Mouse (Mus musculus) CH12.LX (cell line): Measurements from ENCODE around the gene Lrrtm4. TPM values are rescaled to one million over a fixed set of nuclear protein-coding genes. Genes with fewer than 3 reads are reported as not detected.

Experiments used
- DNase-seq: peaks from one replicate; pipeline ENCODE4 v3.0.0-alpha.2; 2013; ENCODE audit errors: extremely low read depth
- H3K27ac ChIP-seq: 2 replicates; pipeline ENCODE4 v1.5.1; 2012; ENCODE audit warnings: low read depth, mild to moderate bottlenecking, control low read depth, moderate library complexity; ENCODE audit not compliant: insufficient read depth
- H3K27me3 ChIP-seq: replicated peaks from 2 replicates; pipeline ENCODE3; 2012; ENCODE audit warnings: inconsistent platforms
- H3K36me3 ChIP-seq, 2 experiments: replicated peaks in 1 of 2; 2 replicates each; pipeline versions ENCODE3 to v1.6.1; 2012; ENCODE audit warnings: inconsistent platforms in 1 of 2, low read length in 1 of 2, mild to moderate bottlenecking in 1 of 2, mixed read lengths in 1 of 2, moderate library complexity in 1 of 2; ENCODE audit not compliant: control insufficient read depth in 1 of 2, insufficient read depth in 1 of 2
- H3K4me1 ChIP-seq, 2 experiments: 2 replicates each; pipeline ENCODE4 v1.6.1; 2012; ENCODE audit warnings: inconsistent platforms in 1 of 2, moderate library complexity in 1 of 2; ENCODE audit not compliant: insufficient read depth in 2 of 2, control insufficient read depth in 1 of 2
- H3K4me2 ChIP-seq: 2 replicates; pipeline ENCODE4 v1.6.1; 2012; ENCODE audit warnings: low read depth, mild to moderate bottlenecking, control low read depth; ENCODE audit not compliant: poor library complexity, insufficient read depth, severe bottlenecking
- H3K4me3 ChIP-seq, 3 experiments: fragments of 150-350 bp in 1 of 3; sonication (generic) in 1 of 3; replicated peaks in 1 of 3; 2 replicates each; pipeline versions ENCODE3 to v1.5.1; 2011 to 2012; ENCODE audit warnings: low read depth in 2 of 3, low read length in 2 of 3, mild to moderate bottlenecking in 2 of 3, moderate library complexity in 2 of 3, control low read depth in 1 of 3, improper control_type of control experiment in 1 of 3, inconsistent platforms in 1 of 3, mixed read lengths in 1 of 3; ENCODE audit not compliant: poor library complexity in 1 of 3
- H3K79me2 ChIP-seq: replicated peaks from 2 replicates; pipeline ENCODE4 v1.6.1; 2012; ENCODE audit warnings: mild to moderate bottlenecking, moderate library complexity; ENCODE audit not compliant: control insufficient read depth, poor library complexity, insufficient read depth, severe bottlenecking; ENCODE audit errors: extremely low read depth
- H3K9ac ChIP-seq: 2 replicates; pipeline ENCODE4 v1.6.1; 2012; ENCODE audit warnings: low read depth, mild to moderate bottlenecking, control low read depth, moderate library complexity; ENCODE audit not compliant: insufficient read depth
- H3K9me3 ChIP-seq: replicated peaks from 2 replicates; pipeline ENCODE3; 2012; ENCODE audit warnings: low read length, inconsistent platforms, mixed read lengths
- BHLHE40 ChIP-seq: IDR thresholded peaks from 2 replicates; pipeline ENCODE4 v1.6.1; 2011; ENCODE audit warnings: mild to moderate bottlenecking, low read depth, low read length, improper control_type of control experiment
- CHD2 ChIP-seq: IDR thresholded peaks from 2 replicates; pipeline ENCODE4 v1.6.1; 2011; ENCODE audit warnings: low read length, improper control_type of control experiment
- E2F4 ChIP-seq: IDR thresholded peaks from 2 replicates; pipeline ENCODE4 v1.6.1; 2011; ENCODE audit warnings: low read depth, low read length, improper control_type of control experiment; ENCODE audit not compliant: insufficient replicate concordance
- ETS1 ChIP-seq: conservative IDR thresholded peaks from 2 replicates; pipeline ENCODE4 v1.6.1; 2012; ENCODE audit warnings: low read depth, mild to moderate bottlenecking, inconsistent platforms, low read length, improper control_type of control experiment, moderate library complexity
- GABPA ChIP-seq: IDR thresholded peaks from 2 replicates; pipeline ENCODE4 v1.6.1; 2012; ENCODE audit warnings: low read depth, low read length, improper control_type of control experiment, inconsistent platforms; ENCODE audit not compliant: insufficient replicate concordance
- IRF4 ChIP-seq: IDR thresholded peaks from 2 replicates; pipeline ENCODE4 v1.6.1; 2014; ENCODE audit warnings: low read depth, mild to moderate bottlenecking, inconsistent platforms, low read length, improper control_type of control experiment
- JUND ChIP-seq: conservative IDR thresholded peaks from 2 replicates; pipeline ENCODE4 v1.6.1; 2011; ENCODE audit warnings: low read depth, low read length, improper control_type of control experiment
- KAT2A ChIP-seq: IDR thresholded peaks from 2 replicates; pipeline ENCODE4 v1.6.1; 2012; ENCODE audit warnings: low read length, improper control_type of control experiment, inconsistent platforms; ENCODE audit not compliant: insufficient replicate concordance
- MAFK ChIP-seq: IDR thresholded peaks from 2 replicates; pipeline ENCODE4 v1.6.1; 2011; ENCODE audit warnings: low read length, improper control_type of control experiment; ENCODE audit not compliant: insufficient replicate concordance
- MEF2A ChIP-seq: IDR thresholded peaks from 2 replicates; pipeline ENCODE4 v1.6.1; 2014; ENCODE audit warnings: low read depth, mild to moderate bottlenecking, inconsistent platforms, low read length, improper control_type of control experiment, borderline replicate concordance
- MXI1 ChIP-seq: IDR thresholded peaks from 2 replicates; pipeline ENCODE4 v1.6.1; 2011; ENCODE audit warnings: mild to moderate bottlenecking, low read depth, low read length, improper control_type of control experiment
- MYC ChIP-seq: IDR thresholded peaks from 2 replicates; pipeline ENCODE4 v1.6.1; 2011; ENCODE audit warnings: low read depth, mild to moderate bottlenecking, improper control_type of control experiment, low read length
- NRF1 ChIP-seq: IDR thresholded peaks from 2 replicates; pipeline ENCODE4 v1.6.1; 2014; ENCODE audit warnings: low read depth, mild to moderate bottlenecking, inconsistent platforms, low read length, improper control_type of control experiment, moderate library complexity
- POLR2A ChIP-seq: IDR thresholded peaks from 2 replicates; pipeline ENCODE4 v1.6.1; 2011; ENCODE audit warnings: low read depth, mild to moderate bottlenecking, improper control_type of control experiment, low read length
- POLR2AphosphoS2 ChIP-seq: IDR thresholded peaks from 2 replicates; pipeline ENCODE4 v1.6.1; 2011; ENCODE audit warnings: low read depth, low read length, improper control_type of control experiment
- RAD21 ChIP-seq: IDR thresholded peaks from 2 replicates; pipeline ENCODE4 v1.6.1; 2011; ENCODE audit warnings: low read depth, mild to moderate bottlenecking, low read length, improper control_type of control experiment, moderate library complexity
- RCOR1 ChIP-seq: conservative IDR thresholded peaks from 2 replicates; pipeline ENCODE4 v1.6.1; 2012; ENCODE audit warnings: low read depth, mild to moderate bottlenecking, inconsistent platforms, low read length, improper control_type of control experiment
- SIN3A ChIP-seq: IDR thresholded peaks from 2 replicates; pipeline ENCODE4 v1.6.1; 2012; ENCODE audit warnings: low read length, improper control_type of control experiment, inconsistent platforms
- TBP ChIP-seq: conservative IDR thresholded peaks from 2 replicates; pipeline ENCODE4 v1.6.1; 2011; ENCODE audit warnings: low read depth, low read length, improper control_type of control experiment
- UBTF ChIP-seq: IDR thresholded peaks from 2 replicates; pipeline ENCODE4 v1.6.1; 2012; ENCODE audit warnings: low read depth, mild to moderate bottlenecking, inconsistent platforms, low read length, improper control_type of control experiment, moderate library complexity
- dilution Hi-C: fragments of 300-500 bp; cut with MboI; formaldehyde crosslinking; loops from 2 replicates; pipeline ENCODE4 v1.14.3; 2020; ENCODE audit warnings: low sequenced_read_pairs; ENCODE audit not compliant: extremely low pct_unique_long_range_greater_than_20kb, extremely low pct_ligation_motif_present
- in situ Hi-C: fragments of 300-500 bp; cut with MboI; formaldehyde crosslinking; loops from 3 replicates; pipeline ENCODE4 v1.14.3; 2019; ENCODE audit warnings: low sequenced_read_pairs, low pct_ligation_motif_present, low pct_unique_long_range_greater_than_20kb, mixed read lengths
- polyA plus RNA-seq: library from polyadenylated mRNA; unstranded; fragments of >175 nt; gene quantifications from 2 replicates; pipeline ENCODE4 v1.2.1, GENCODE M21; 2012; ENCODE audit warnings: low read depth; ENCODE audit not compliant: insufficient read length
- total RNA-seq, 2 experiments: library from RNA; depleted of rRNA; stranded (reverse); fragments of 300-350 nt in 1 of 2; fragments of >200 nt in 1 of 2; gene quantifications; 2 replicates each; pipeline ENCODE4 v1.2.3; 2012 to 2014

Lrrtm4 gene
- total and polyA plus RNA-seq, 3 experiments, result not detected

DNA sequence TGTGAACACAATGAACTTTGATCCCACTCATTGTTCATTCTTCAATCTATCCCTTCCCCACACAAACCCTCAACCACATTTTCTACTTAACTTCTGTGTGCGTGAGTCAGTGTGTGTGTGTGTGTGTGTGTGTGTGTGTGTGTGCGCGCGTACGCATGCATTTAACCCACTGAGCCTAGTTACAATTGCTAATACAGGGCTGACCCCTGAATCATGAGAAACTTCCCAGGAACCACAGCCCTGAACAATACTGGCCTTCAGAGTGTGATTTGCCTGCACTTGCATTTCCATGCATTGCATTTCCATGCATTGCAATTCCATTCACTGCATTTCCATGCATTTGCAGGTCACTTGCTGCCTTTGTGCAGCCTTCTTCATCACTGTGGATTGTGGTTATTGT, 701.8 kb downstream of the Lrrtm4 start:
- H3K36me3 ChIP-seq, result no peaks in the 10 kb centered on the region
- H3K9ac ChIP-seq, result no peak overlapping the region
- no peak for DNase-seq
- H3K27ac ChIP-seq, result no peak overlapping the region
- H3K4me2 ChIP-seq, result no peak overlapping the region
- no peak overlapping the region for H3K4me3 ChIP-seq
- dilution Hi-C loops, result no loop called here
- H3K79me2 ChIP-seq, result no peaks in the 10 kb centered on the region
- H3K27me3 ChIP-seq, result no peaks in the 10 kb centered on the region
- H3K4me1 ChIP-seq, result no peaks in the 10 kb centered on the region
- peaks cover 33% of the 10 kb centered on the region for H3K9me3 ChIP-seq
- in situ Hi-C loops, result no loop called here
- TF ChIP-seq JUND (no peak), POLR2AphosphoS2 (no peak), BHLHE40 (no peak), CHD2 (no peak), MXI1 (no peak), UBTF (no peak), SIN3A (no peak), RCOR1 (no peak), KAT2A (no peak), GABPA (no peak), MAFK (no peak), E2F4 (no peak), IRF4 (no peak), MEF2A (no peak)

DNA sequence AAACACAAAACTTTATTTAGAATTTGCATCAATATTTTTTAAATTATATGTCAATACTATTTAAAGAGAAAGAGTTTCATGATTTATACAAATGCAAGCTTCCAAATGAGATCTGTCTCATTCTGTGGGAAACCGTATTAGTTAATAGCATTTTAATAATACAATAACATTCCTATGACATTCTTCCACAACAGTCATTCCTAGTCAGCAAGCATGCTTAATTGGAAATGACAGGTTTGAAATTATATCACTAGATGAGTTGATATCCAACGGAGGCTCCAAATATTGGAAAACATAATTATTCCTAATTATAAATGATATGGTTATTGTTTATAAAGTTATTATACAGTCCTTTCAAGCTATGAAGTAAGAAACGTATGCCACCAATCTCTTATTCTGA, 714.7 kb downstream of the Lrrtm4 start:
- H3K9me3 ChIP-seq, result peaks cover 22% of the 10 kb centered on the region
- in situ Hi-C loops, result no loop called here
- no peak for DNase-seq

More for the DNA sequence above, 714.7 kb downstream of the Lrrtm4 start:
- no peak overlapping the region for H3K4me2 ChIP-seq
- dilution Hi-C loops, result no loop called here
- TF ChIP-seq TBP, result no peak
- TF ChIP-seq ETS1, result no peak
- no peak for TF ChIP-seq MYC
- no peak for TF ChIP-seq POLR2AphosphoS2
- TF ChIP-seq JUND, result no peak
- TF ChIP-seq NRF1, result no peak
- TF ChIP-seq KAT2A, result no peak
- no peak for TF ChIP-seq RAD21
- no peak for TF ChIP-seq POLR2A
- no peak overlapping the region for H3K4me3 ChIP-seq
- H3K36me3 ChIP-seq, result no peaks in the 10 kb centered on the region
- H3K9ac ChIP-seq, result no peak overlapping the region
- no peaks in the 10 kb centered on the region for H3K79me2 ChIP-seq
- no peaks in the 10 kb centered on the region for H3K4me1 ChIP-seq
- H3K27ac ChIP-seq, result no peak overlapping the region
- no peaks in the 10 kb centered on the region for H3K27me3 ChIP-seq
